Mouse (Mus musculus) liver, postnatal 0 days (tissue): ENCODE results near the gene Syn3.

Source experiments
- CTCF ChIP-seq: sonication (generic); IDR thresholded peaks from 2 replicates; pipeline ENCODE4 v1.5.1; 2016; ENCODE audit warnings: antibody characterized with exemption, low read depth
- EP300 ChIP-seq: IDR thresholded peaks from 2 replicates; pipeline ENCODE4 v1.6.1; 2016; ENCODE audit warnings: antibody characterized with exemption, low read depth, mild to moderate bottlenecking

GRCm38 (mm10) chr10:86006455-86006854 is 492.2 kb downstream of the Syn3 start:
- no peak for TF ChIP-seq CTCF
- no peak for TF ChIP-seq EP300
